Mouse (Mus musculus): ENCODE data around the gene Plce1. TPM values are rescaled to one million over a fixed set of nuclear protein-coding genes. Genes with fewer than 3 reads are reported as not detected.

Gene Plce1
- polyA plus RNA-seq, 1 experiment = not detected

- no peaks in the 10 kb centered on the region for H3K4me1 ChIP-seq (ENCODE audit: control insufficient read depth, insufficient read depth, low read length)
- TF ChIP-seq CTCF (IDR thresholded peaks at IDR 0.05; ENCODE audit: low read depth, low read length) (no peak), POLR2A (IDR thresholded peaks at IDR 0.05; ENCODE audit: borderline replicate concordance, low read depth, low read length) (no peak)
Measured at GRCm38 (mm10) chr19:38693769-38694168, 212.9 kb downstream of the Plce1 start.

GRCm38 (mm10) chr19:38701776-38702175 lies 220.9 kb downstream of the Plce1 start:
- H3K4me1 ChIP-seq (ENCODE audit: control insufficient read depth, insufficient read depth, low read length) = no peaks in the 10 kb centered on the region
- TF ChIP-seq CTCF (IDR thresholded peaks at IDR 0.05; ENCODE audit: low read depth, low read length) (no peak), POLR2A (IDR thresholded peaks at IDR 0.05; ENCODE audit: borderline replicate concordance, low read depth, low read length) (no peak)
- H3K4me3 ChIP-seq (ENCODE audit: insufficient read depth, low read length) = no peak overlapping the region
- H3K27ac ChIP-seq (ENCODE audit: insufficient read depth, low read depth, low read length) = no peak overlapping the region

More at GRCm38 (mm10) chr19:38693769-38694168, 212.9 kb downstream of the Plce1 start:
- H3K27ac ChIP-seq (ENCODE audit: insufficient read depth, low read depth, low read length) = no peak overlapping the region
- H3K4me3 ChIP-seq (ENCODE audit: insufficient read depth, low read length) = no peak overlapping the region

- Histone ChIP-seq H3K4me3 (ENCODE audit: insufficient read depth, low read length) (no peak overlapping the region), H3K4me1 (ENCODE audit: control insufficient read depth, insufficient read depth, low read length) (no peaks in the 10 kb centered on the region), H3K27ac (ENCODE audit: insufficient read depth, low read depth, low read length) (no peak overlapping the region)
- TF ChIP-seq CTCF (IDR thresholded peaks at IDR 0.05; ENCODE audit: low read depth, low read length) (no peak), POLR2A (IDR thresholded peaks at IDR 0.05; ENCODE audit: borderline replicate concordance, low read depth, low read length) (no peak)
Measured at GRCm38 (mm10) chr19:38704742-38705141, 223.8 kb downstream of the Plce1 start.

- no peak overlapping the region for H3K27ac ChIP-seq (ENCODE audit: insufficient read depth, low read depth, low read length)
- H3K4me1 ChIP-seq (ENCODE audit: control insufficient read depth, insufficient read depth, low read length) = no peaks in the 10 kb centered on the region
- TF ChIP-seq CTCF (IDR thresholded peaks at IDR 0.05; ENCODE audit: low read depth, low read length) (no peak), POLR2A (IDR thresholded peaks at IDR 0.05; ENCODE audit: borderline replicate concordance, low read depth, low read length) (no peak)
- H3K4me3 ChIP-seq (ENCODE audit: insufficient read depth, low read length) = no peak overlapping the region
Measured at GRCm38 (mm10) chr19:38705244-38705643, 224.3 kb downstream of the Plce1 start.

GRCm38 (mm10) chr19:38706449-38706848 lies 225.5 kb downstream of the Plce1 start:
- no peak for TF ChIP-seq CTCF (IDR thresholded peaks at IDR 0.05; ENCODE audit: low read depth, low read length)
- TF ChIP-seq POLR2A (IDR thresholded peaks at IDR 0.05; ENCODE audit: borderline replicate concordance, low read depth, low read length) = no peak
- H3K27ac ChIP-seq (ENCODE audit: insufficient read depth, low read depth, low read length) = no peak overlapping the region
- H3K4me1 ChIP-seq (ENCODE audit: control insufficient read depth, insufficient read depth, low read length) = no peaks in the 10 kb centered on the region
- H3K4me3 ChIP-seq (ENCODE audit: insufficient read depth, low read length) = no peak overlapping the region

- Histone ChIP-seq H3K27ac (ENCODE audit: insufficient read depth, low read depth, low read length) (no peak overlapping the region), H3K4me1 (ENCODE audit: control insufficient read depth, insufficient read depth, low read length) (no peaks in the 10 kb centered on the region), H3K4me3 (ENCODE audit: insufficient read depth, low read length) (no peak overlapping the region)
- TF ChIP-seq POLR2A (IDR thresholded peaks at IDR 0.05; ENCODE audit: borderline replicate concordance, low read depth, low read length) = no peak
- no peak for TF ChIP-seq CTCF (IDR thresholded peaks at IDR 0.05; ENCODE audit: low read depth, low read length)
Measured at GRCm38 (mm10) chr19:38709376-38709775, 228.5 kb downstream of the Plce1 start.

GRCm38 (mm10) chr19:38721808-38722207 lies 240.9 kb downstream of the Plce1 start:
- no peaks in the 10 kb centered on the region for H3K4me1 ChIP-seq (ENCODE audit: control insufficient read depth, insufficient read depth, low read length)
- no peak for TF ChIP-seq POLR2A (IDR thresholded peaks at IDR 0.05; ENCODE audit: borderline replicate concordance, low read depth, low read length)
- TF ChIP-seq CTCF (IDR thresholded peaks at IDR 0.05; ENCODE audit: low read depth, low read length) = no peak
- no peak overlapping the region for H3K27ac ChIP-seq (ENCODE audit: insufficient read depth, low read depth, low read length)
- no peak overlapping the region for H3K4me3 ChIP-seq (ENCODE audit: insufficient read depth, low read length)

GRCm38 (mm10) chr19:38722982-38723381 lies 242.1 kb downstream of the Plce1 start:
- TF ChIP-seq CTCF (IDR thresholded peaks at IDR 0.05; ENCODE audit: low read depth, low read length) (no peak), POLR2A (IDR thresholded peaks at IDR 0.05; ENCODE audit: borderline replicate concordance, low read depth, low read length) (no peak)
- H3K27ac ChIP-seq (ENCODE audit: insufficient read depth, low read depth, low read length) = no peak overlapping the region
- H3K4me1 ChIP-seq (ENCODE audit: control insufficient read depth, insufficient read depth, low read length) = no peaks in the 10 kb centered on the region
- H3K4me3 ChIP-seq (ENCODE audit: insufficient read depth, low read length) = no peak overlapping the region

GRCm38 (mm10) chr19:38723969-38724368 lies 243.1 kb downstream of the Plce1 start:
- TF ChIP-seq POLR2A (IDR thresholded peaks at IDR 0.05; ENCODE audit: borderline replicate concordance, low read depth, low read length) (no peak), CTCF (IDR thresholded peaks at IDR 0.05; ENCODE audit: low read depth, low read length) (no peak)
- Histone ChIP-seq H3K4me1 (ENCODE audit: control insufficient read depth, insufficient read depth, low read length) (no peaks in the 10 kb centered on the region), H3K27ac (ENCODE audit: insufficient read depth, low read depth, low read length) (no peak overlapping the region), H3K4me3 (ENCODE audit: insufficient read depth, low read length) (no peak overlapping the region)

GRCm38 (mm10) chr19:38728842-38729241 lies 247.9 kb downstream of the Plce1 start:
- H3K27ac ChIP-seq (ENCODE audit: insufficient read depth, low read depth, low read length) = no peak overlapping the region
- no peak for TF ChIP-seq CTCF (IDR thresholded peaks at IDR 0.05; ENCODE audit: low read depth, low read length)
- H3K4me1 ChIP-seq (ENCODE audit: control insufficient read depth, insufficient read depth, low read length) = no peaks in the 10 kb centered on the region
- no peak overlapping the region for H3K4me3 ChIP-seq (ENCODE audit: insufficient read depth, low read length)

GRCm38 (mm10) chr19:38729264-38729663 lies 248.4 kb downstream of the Plce1 start:
- Histone ChIP-seq H3K27ac (ENCODE audit: insufficient read depth, low read depth, low read length) (no peak overlapping the region), H3K4me1 (ENCODE audit: control insufficient read depth, insufficient read depth, low read length) (no peaks in the 10 kb centered on the region), H3K4me3 (ENCODE audit: insufficient read depth, low read length) (no peak overlapping the region)
- TF ChIP-seq CTCF (IDR thresholded peaks at IDR 0.05; ENCODE audit: low read depth, low read length) = no peak
- TF ChIP-seq POLR2A (IDR thresholded peaks at IDR 0.05; ENCODE audit: borderline replicate concordance, low read depth, low read length) = no peak
